Mouse (Mus musculus) kidney, embryonic 16.5 days (tissue): ENCODE data around the gene Spata45. TPM values are rescaled to one million over a fixed set of nuclear protein-coding genes. Genes with fewer than 3 reads are reported as not detected.

Source experiments
- polyA plus RNA-seq: library from polyadenylated mRNA; unstranded; fragments of >200 nt; fragmentation: Nextera tagmentation; extraction: Ambion mirVana; gene quantifications from 2 replicates; pipeline ENCODE4 v1.2.1, GENCODE M21; 2015

Spata45 gene
- polyA plus RNA-seq, 1 experiment from 2014 or later: not detected

Other genes with a start within 250 kb of the Spata45 start
- gene Rps6kc1, start 124.9 kb upstream of the Spata45 start, polyA plus RNA-seq: 13.7 and 14.4 TPM in 2 replicates
- 44.8 and 44.9 TPM in 2 replicates for gene Angel2, start 111.5 kb upstream of the Spata45 start, polyA plus RNA-seq
- gene Vash2, start 57.3 kb upstream of the Spata45 start, polyA plus RNA-seq: 27.0 and 29.3 TPM in 2 replicates
- 6.0 and 6.2 TPM in 2 replicates for gene Flvcr1, start 10.5 kb upstream of the Spata45 start, polyA plus RNA-seq
- gene Tatdn3, start 26.3 kb downstream of the Spata45 start, polyA plus RNA-seq: 13.1 and 14.4 TPM in 2 replicates
- gene Nsl1, start 26.4 kb downstream of the Spata45 start, polyA plus RNA-seq: 21.9 and 25.5 TPM in 2 replicates
- gene Batf3, start 61.2 kb downstream of the Spata45 start, polyA plus RNA-seq: 13.5 and 14.6 TPM in 2 replicates
- not detected in 2 replicates for gene Fam71a, start 128.2 kb downstream of the Spata45 start, polyA plus RNA-seq
- 4.1 and 4.4 TPM in 2 replicates for gene Atf3, start 181.4 kb downstream of the Spata45 start, polyA plus RNA-seq